Mouse (Mus musculus) frontal cortex, postnatal 14 days (tissue): ENCODE measurements around the gene Clk3.
A peak's percentile ranks its signal among the peaks of the same experiment; 100 is the strongest.

Experiments
- DNase-seq, 2 experiments: peaks; one replicate each; pipeline ENCODE4 v3.0.0; 2022; ENCODE audit warnings: low spot score in 2 of 2

The Clk3 gene

GRCm38 (mm10) chr9:57765364-57766351 lies at the start of gene Clk3:
Clk3 (minus strand) TSS chr9:57765860.
- DNase-seq = peak; percentile 66 to 75

DNA sequence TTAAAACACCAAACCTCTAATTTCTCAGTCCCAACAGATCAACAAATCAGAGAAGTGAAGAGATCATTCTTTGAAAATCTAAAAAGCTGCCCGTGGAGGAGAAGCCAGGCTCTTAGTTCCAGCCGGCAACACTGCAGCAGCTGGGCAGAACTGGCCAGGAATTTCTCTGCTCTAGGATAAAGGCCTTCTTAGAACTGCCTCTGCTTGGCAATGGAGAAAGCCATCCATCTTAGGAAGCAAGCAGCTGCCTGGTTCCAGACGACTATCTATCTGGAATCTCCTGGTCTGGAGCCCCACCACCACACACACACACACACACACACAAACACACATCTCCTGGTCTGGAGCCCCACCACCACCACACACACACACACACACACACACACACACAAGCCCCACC lies 49.2 kb upstream of the Clk3 start:
- DNase-seq = no peak

DNA sequence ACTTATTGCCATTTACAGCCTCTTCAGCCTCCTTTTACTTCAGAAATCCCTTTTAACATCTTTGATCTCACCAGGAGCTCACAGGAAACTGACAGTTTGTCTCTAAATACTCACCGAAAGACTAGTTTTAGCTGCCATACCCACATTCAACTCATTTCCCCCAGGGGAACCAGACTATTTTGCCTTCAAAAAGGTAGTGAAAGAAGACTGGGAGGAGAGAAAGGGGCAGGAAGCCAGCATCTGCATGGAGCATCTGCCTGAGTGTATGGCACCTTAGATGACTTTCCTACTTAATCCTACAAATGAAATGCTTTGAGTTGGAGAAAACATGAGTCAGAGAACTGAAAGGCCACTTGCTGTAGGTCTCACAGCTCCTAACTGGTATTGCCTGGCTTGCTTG lies 48.4 kb upstream of the Clk3 start:
- DNase-seq = no peak

GRCm38 (mm10) chr9:57811793-57812733 lies 46.4 kb upstream of the Clk3 start:
- DNase-seq = no peak

- DNase-seq = no peak
These were observed 45.0 kb upstream of the Clk3 start for GRCm38 (mm10) chr9:57810691-57811090.

- DNase-seq = no peak
These were observed 43.2 kb upstream of the Clk3 start for GRCm38 (mm10) chr9:57808771-57809310.

- DNase-seq = no peak
These were observed 41.6 kb upstream of the Clk3 start for GRCm38 (mm10) chr9:57807174-57807651.

GRCm38 (mm10) chr9:57806066-57806481 lies 40.4 kb upstream of the Clk3 start:
- DNase-seq = no peak

DNA sequence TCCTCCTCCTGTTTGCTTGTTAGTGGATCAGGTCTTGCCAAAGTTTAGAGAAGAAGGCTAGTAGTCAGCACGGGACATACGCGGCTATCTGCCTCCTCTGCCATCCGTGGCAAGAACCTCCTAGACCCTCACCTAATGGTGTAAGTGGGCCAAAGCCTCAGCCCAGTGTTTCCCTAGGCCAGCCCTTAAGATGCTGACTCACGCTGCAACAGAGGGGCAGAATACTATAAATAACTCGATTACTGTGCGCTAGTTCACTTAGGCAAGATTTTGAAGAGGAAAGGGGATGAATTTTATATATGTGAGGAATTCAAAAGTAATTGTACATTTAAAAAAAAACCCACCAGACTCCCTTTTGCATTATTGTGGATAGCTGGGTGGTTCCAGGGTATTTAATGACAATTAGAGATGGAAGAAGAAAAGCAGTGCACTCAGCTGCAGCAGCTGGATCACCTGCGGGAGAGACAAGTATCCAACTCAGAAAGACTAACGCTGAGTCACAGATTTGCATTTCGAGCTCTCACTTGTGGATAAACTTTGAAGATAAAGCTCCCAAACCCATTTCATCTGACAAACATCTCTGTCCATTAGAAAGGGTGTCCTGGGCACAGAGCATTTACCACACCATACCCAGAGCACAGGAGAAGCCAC lies 39.6 kb upstream of the Clk3 start:
- DNase-seq = no peak

GRCm38 (mm10) chr9:57803839-57804238 lies 38.2 kb upstream of the Clk3 start:
- DNase-seq = no peak

DNA sequence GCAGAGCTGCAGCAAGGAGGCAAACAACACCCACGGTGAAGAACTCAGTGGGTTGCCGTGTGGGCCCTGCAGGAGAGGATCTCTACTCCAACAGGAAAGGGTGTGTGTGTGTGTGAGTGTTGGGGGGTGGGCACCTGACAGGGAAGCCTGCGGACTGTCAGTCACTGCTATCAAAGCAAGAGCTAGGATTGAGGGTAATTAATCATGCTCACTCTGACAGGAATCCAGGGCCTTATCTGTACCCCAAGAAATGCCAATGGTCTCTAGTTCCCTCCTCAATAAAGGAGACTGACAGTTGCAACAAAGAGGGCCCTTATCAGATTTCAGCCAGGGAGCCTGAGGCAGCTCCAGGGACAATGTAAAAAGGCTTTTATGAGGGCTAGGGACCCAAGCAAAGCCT lies 37.4 kb upstream of the Clk3 start:
- DNase-seq = no peak

DNA sequence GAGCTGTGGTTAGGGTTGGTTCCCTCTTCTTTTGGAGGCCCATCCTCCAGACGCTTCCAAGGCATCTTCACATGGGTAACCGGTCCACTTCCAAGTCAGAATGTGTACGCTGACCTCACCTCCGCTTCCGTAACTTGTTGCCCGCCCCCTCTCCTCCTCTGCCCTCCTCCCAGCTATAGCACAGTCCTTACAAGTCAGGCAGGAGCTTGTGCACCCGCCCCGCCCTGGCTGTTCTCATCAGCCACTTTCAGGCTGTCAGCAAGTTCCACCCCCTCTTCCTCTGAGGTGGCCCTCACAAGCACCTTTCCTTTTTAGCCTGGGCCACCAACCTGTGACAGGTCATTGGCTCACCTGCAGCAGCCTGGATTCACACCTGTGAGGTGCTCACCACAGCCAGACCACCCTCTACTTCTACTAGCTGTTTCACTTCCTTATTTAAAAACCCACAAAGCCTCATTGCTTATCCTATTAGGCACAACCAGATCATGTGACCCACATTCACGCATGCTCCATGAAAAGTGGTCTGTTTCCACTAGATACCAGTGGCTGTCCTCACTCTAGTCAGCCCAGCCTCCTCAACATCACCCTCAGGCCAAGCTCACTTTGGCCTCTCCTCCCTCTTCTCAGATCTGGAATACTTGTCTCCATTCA lies 34.8 kb upstream of the Clk3 start:
- no peak for DNase-seq

- no peak for DNase-seq
These were observed 33.1 kb upstream of the Clk3 start for GRCm38 (mm10) chr9:57798725-57799253.

GRCm38 (mm10) chr9:57797456-57797855 lies 31.8 kb upstream of the Clk3 start:
- DNase-seq = no peak

DNA sequence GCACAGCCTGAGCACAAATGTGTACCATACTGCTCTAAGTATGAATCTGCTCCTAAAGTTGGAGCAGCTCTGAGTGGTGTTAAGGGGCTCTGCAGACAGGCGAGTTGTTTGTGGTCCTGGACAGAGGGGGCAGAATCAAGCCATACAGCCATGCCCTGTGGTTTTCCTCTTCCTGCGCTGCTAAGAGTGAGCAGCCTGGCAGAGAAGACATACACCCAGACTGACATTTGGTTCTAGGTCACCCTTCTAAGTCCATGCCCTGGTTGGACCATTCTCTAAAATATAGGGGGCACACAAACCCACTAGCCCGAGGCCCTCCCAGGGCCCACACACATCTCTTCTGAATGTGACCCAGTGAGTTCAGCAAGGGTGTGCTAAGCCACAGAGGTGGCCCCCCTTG lies 24.1 kb upstream of the Clk3 start:
- no peak for DNase-seq

GRCm38 (mm10) chr9:57782656-57783055 lies 17.0 kb upstream of the Clk3 start:
- DNase-seq = no peak

DNA sequence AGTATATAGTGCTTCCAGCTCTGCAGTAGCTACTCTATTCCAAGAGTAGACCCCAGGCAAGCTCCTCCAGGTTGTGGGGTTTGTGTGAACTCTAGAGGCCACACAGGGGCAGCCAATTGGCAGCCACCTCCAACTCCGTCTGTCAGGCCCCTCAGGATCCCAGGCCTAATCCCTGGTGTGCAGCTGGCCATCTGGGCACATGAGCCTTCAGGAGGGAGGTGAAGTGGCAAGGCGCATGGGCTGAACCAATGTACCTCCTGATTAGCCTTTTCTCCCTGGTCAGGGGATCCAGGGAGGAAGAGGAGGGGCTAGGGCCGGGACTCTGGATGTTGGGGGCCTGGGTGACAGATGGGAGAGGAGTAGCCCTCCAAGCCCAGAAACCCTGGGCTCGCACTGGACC lies 10.1 kb upstream of the Clk3 start:
- DNase-seq = no peak

DNA sequence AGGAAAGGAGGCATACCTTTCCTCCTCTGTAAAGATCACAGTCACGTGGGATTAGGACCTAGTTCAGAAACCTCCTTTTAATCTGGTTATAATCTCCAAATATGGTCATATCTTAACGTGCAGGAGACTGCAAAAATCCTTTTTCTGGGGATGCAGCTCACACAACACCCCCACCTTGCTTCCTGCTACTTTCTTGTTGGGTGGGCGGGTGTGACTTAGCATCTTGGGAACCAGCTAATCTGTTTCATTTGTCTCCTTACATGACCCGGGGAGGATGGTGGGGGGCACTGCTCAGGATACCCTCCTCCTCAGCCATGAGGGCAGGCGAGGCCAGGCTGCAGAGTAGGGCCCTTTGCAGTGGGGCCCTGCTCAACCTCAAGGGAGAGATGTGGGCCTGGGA lies 9.4 kb upstream of the Clk3 start:
- peak; percentile 42 to 58 for DNase-seq

- no peak for DNase-seq
These were observed 8.5 kb upstream of the Clk3 start for GRCm38 (mm10) chr9:57774168-57774567.

DNA sequence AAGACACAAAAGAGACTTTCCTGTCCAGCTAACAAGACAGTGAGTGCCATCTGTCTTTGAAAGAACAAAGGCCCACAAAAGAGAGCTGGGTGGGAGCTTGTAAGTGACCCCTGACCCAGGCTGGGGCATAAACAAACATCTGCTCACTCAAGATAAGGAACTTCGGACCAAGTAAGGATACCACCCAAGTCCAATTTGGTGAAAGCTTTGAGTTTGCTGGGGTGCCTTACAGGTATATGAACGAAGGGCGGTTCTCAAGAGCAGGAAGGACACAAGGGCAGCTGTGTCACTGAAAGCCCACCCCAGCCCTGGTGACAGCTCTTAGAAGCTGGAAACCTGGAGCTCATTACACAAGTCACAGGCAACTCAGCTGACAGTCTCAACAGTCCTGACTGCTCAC lies 8.1 kb upstream of the Clk3 start:
- no peak for DNase-seq

GRCm38 (mm10) chr9:57770836-57771235 lies 5.2 kb upstream of the Clk3 start:
- DNase-seq = no peak
